Mouse (Mus musculus): ENCODE measurements around the gene Bpifa3.
"Not testable (repeated sequence)": the region's sequence is repeated elsewhere in the genome, so short reads cannot be mapped to it uniquely, and the experiment has no call there.

Gene Bpifa3

GRCm38 (mm10) chr2:154130120-154130519 is at the start of gene Bpifa3:
Gene Bpifa3, plus strand, starts transcription at chr2:154130336.
- DNase-seq (ENCODE audit: low spot score in 2 of 2), result no peak

- no peak for DNase-seq (ENCODE audit: low spot score in 2 of 2)
Measured at GRCm38 (mm10) chr2:154097734-154098133, 32.4 kb upstream of the Bpifa3 start.

GRCm38 (mm10) chr2:154117381-154117780 is 12.8 kb upstream of the Bpifa3 start:
- no peak for DNase-seq (ENCODE audit: low spot score in 2 of 2)

- no peak for DNase-seq (ENCODE audit: low spot score in 2 of 2)
Measured at GRCm38 (mm10) chr2:154142580-154142979, 12.4 kb downstream of the Bpifa3 start, which contains the start of gene Bpifa1. Gene Bpifa1, plus strand, starts transcription at chr2:154142880.

GRCm38 (mm10) chr2:154143735-154144134 is 13.6 kb downstream of the Bpifa3 start:
- peak; percentile 56 to 62 for DNase-seq (ENCODE audit: low spot score in 2 of 2)

GRCm38 (mm10) chr2:154147496-154147895 is 17.4 kb downstream of the Bpifa3 start:
- no peak for DNase-seq (ENCODE audit: low spot score in 2 of 2)

GRCm38 (mm10) chr2:154158433-154158832 is 28.3 kb downstream of the Bpifa3 start:
- DNase-seq (ENCODE audit: low spot score in 2 of 2), result peak in 1 of 2 experiments; percentile 46

- peak in 1 of 2 experiments; percentile 3 for DNase-seq (ENCODE audit: low spot score in 2 of 2)
Measured at GRCm38 (mm10) chr2:154162307-154162706, 32.2 kb downstream of the Bpifa3 start, which contains the start of gene Bpifa5. Gene Bpifa5, plus strand, starts transcription at chr2:154162607.

GRCm38 (mm10) chr2:154163306-154163705 is 33.2 kb downstream of the Bpifa3 start:
- no peak for DNase-seq (ENCODE audit: low spot score in 2 of 2)

GRCm38 (mm10) chr2:154169172-154169571 is 39.0 kb downstream of the Bpifa3 start:
- no peak for DNase-seq (ENCODE audit: low spot score in 2 of 2)

- DNase-seq (ENCODE audit: low spot score in 2 of 2), result no peak
Measured at GRCm38 (mm10) chr2:154171621-154172020, 41.5 kb downstream of the Bpifa3 start.

GRCm38 (mm10) chr2:154173313-154173712 is 43.2 kb downstream of the Bpifa3 start:
- DNase-seq (ENCODE audit: low spot score in 2 of 2), result peak; percentile 46 to 62

- peak in 1 of 2 experiments; percentile 2 for DNase-seq (ENCODE audit: low spot score in 2 of 2)
Measured at GRCm38 (mm10) chr2:154181900-154182299, 51.8 kb downstream of the Bpifa3 start.

- DNase-seq (ENCODE audit: low spot score in 2 of 2), result not testable (repeated sequence)
Measured at GRCm38 (mm10) chr2:154183061-154183460, 52.9 kb downstream of the Bpifa3 start.

- no peak for DNase-seq (ENCODE audit: low spot score in 2 of 2)
Measured at GRCm38 (mm10) chr2:154185319-154185718, 55.2 kb downstream of the Bpifa3 start.

GRCm38 (mm10) chr2:154185748-154186147 is 55.6 kb downstream of the Bpifa3 start:
- no peak for DNase-seq (ENCODE audit: low spot score in 2 of 2)

- DNase-seq (ENCODE audit: low spot score in 2 of 2), result no peak
Measured at GRCm38 (mm10) chr2:154187468-154187867, 57.3 kb downstream of the Bpifa3 start.
